Mouse (Mus musculus) MEL (cell line): ENCODE data around the gene Cyp1a1. TPM values are rescaled to one million over a fixed set of nuclear protein-coding genes. Genes with fewer than 3 reads are reported as not detected.

Experiments
- DNase-seq: peaks from one replicate; pipeline ENCODE4 v3.0.0; 2011; ENCODE audit warnings: low read depth, low spot score
- H3K27ac ChIP-seq: 2 replicates; pipeline ENCODE4 v1.5.1; 2012; ENCODE audit warnings: low read depth, mild to moderate bottlenecking, control low read depth, low read length, moderate library complexity; ENCODE audit not compliant: control insufficient read depth
- H3K27me3 ChIP-seq, 2 experiments: fragments of 150-350 bp in 1 of 2; sonication (generic) in 1 of 2; 2 replicates each; pipeline ENCODE4 v1.6.1; 2012; ENCODE audit warnings: low read length in 2 of 2, mild to moderate bottlenecking in 2 of 2, improper control_type of control experiment in 1 of 2, moderate library complexity in 1 of 2; ENCODE audit not compliant: insufficient read depth in 2 of 2, control insufficient read depth in 1 of 2
- H3K36me3 ChIP-seq, 2 experiments: 2 replicates each; pipeline ENCODE4 v1.6.1; 2012 to 2014; ENCODE audit warnings: low read length in 2 of 2, improper control_type of control experiment in 1 of 2, inconsistent platforms in 1 of 2, mild to moderate bottlenecking in 1 of 2; ENCODE audit not compliant: insufficient read depth in 2 of 2, control insufficient read depth in 1 of 2
- H3K4me1 ChIP-seq, 2 experiments: fragments of 150-350 bp in 1 of 2; sonication (generic) in 1 of 2; 2 replicates each; pipeline ENCODE4 v1.6.1; 2012; ENCODE audit warnings: low read length in 2 of 2, improper control_type of control experiment in 1 of 2, mild to moderate bottlenecking in 1 of 2; ENCODE audit not compliant: insufficient read depth in 2 of 2, control insufficient read depth in 1 of 2
- H3K4me3 ChIP-seq, 2 experiments: fragments of 150-350 bp in 1 of 2; sonication (generic) in 1 of 2; 2 replicates each; pipeline ENCODE4 v1.5.1; 2012; ENCODE audit warnings: low read depth in 2 of 2, low read length in 2 of 2, mild to moderate bottlenecking in 2 of 2, moderate library complexity in 2 of 2, control low read depth in 1 of 2, improper control_type of control experiment in 1 of 2; ENCODE audit not compliant: control insufficient read depth in 1 of 2, insufficient read depth in 1 of 2
- H3K79me2 ChIP-seq: 2 replicates; pipeline ENCODE4 v1.6.1; 2012; ENCODE audit warnings: mild to moderate bottlenecking, low read length, moderate library complexity; ENCODE audit not compliant: control insufficient read depth, poor library complexity, insufficient read depth
- H3K9ac ChIP-seq: 2 replicates; pipeline ENCODE4 v1.6.1; 2012; ENCODE audit warnings: low read depth, mild to moderate bottlenecking, control low read depth, low read length, moderate library complexity; ENCODE audit not compliant: control insufficient read depth, poor library complexity, severe bottlenecking
- H3K9me3 ChIP-seq: fragments of 150-350 bp; sonication (generic); replicated peaks from 2 replicates; pipeline ENCODE4 v1.6.1; 2012; ENCODE audit warnings: mild to moderate bottlenecking, low read length, improper control_type of control experiment, moderate library complexity; ENCODE audit not compliant: insufficient read depth
- BHLHE40 ChIP-seq: IDR thresholded peaks from 2 replicates; pipeline ENCODE4 v1.6.1; 2012; ENCODE audit warnings: low read depth, mild to moderate bottlenecking, inconsistent platforms, low read length, improper control_type of control experiment, borderline replicate concordance
- CHD1 ChIP-seq: IDR thresholded peaks from 2 replicates; pipeline ENCODE4 v1.6.1; 2012; ENCODE audit warnings: low read depth, mild to moderate bottlenecking, inconsistent platforms, low read length, improper control_type of control experiment
- CHD2 ChIP-seq: IDR thresholded peaks from 2 replicates; pipeline ENCODE4 v1.6.1; 2011; ENCODE audit warnings: low read length, improper control_type of control experiment
- E2F4 ChIP-seq: IDR thresholded peaks from 2 replicates; pipeline ENCODE4 v1.6.1; 2011; ENCODE audit warnings: low read depth, low read length, improper control_type of control experiment, borderline replicate concordance
- ELF1 ChIP-seq: IDR thresholded peaks from 2 replicates; pipeline ENCODE4 v1.6.1; 2014; ENCODE audit warnings: low read depth, mild to moderate bottlenecking, inconsistent platforms, low read length, improper control_type of control experiment, moderate library complexity
- ETS1 ChIP-seq: IDR thresholded peaks from 2 replicates; pipeline ENCODE4 v1.6.1; 2012; ENCODE audit warnings: low read depth, mild to moderate bottlenecking, inconsistent platforms, low read length, improper control_type of control experiment, moderate library complexity
- JUND ChIP-seq: IDR thresholded peaks from 2 replicates; pipeline ENCODE4 v1.6.1; 2011; ENCODE audit warnings: low read depth, mild to moderate bottlenecking, improper control_type of control experiment, low read length
- KAT2A ChIP-seq: conservative IDR thresholded peaks from 2 replicates; pipeline ENCODE4 v1.6.1; 2012; ENCODE audit warnings: low read depth, low read length, improper control_type of control experiment, inconsistent platforms
- MAFK ChIP-seq: IDR thresholded peaks from 2 replicates; pipeline ENCODE4 v1.6.1; 2011; ENCODE audit warnings: low read depth, mild to moderate bottlenecking, low read length, improper control_type of control experiment, borderline replicate concordance
- MAZ ChIP-seq: IDR thresholded peaks from 2 replicates; pipeline ENCODE4 v1.6.1; 2012; ENCODE audit warnings: low read depth, mild to moderate bottlenecking, inconsistent platforms, low read length, improper control_type of control experiment
- MXI1 ChIP-seq: IDR thresholded peaks from 2 replicates; pipeline ENCODE4 v1.6.1; 2011; ENCODE audit warnings: mild to moderate bottlenecking, low read depth, low read length, improper control_type of control experiment
- MYC ChIP-seq: IDR thresholded peaks from 2 replicates; pipeline ENCODE4 v1.6.1; 2011; ENCODE audit warnings: low read depth, mild to moderate bottlenecking, low read length, improper control_type of control experiment, moderate library complexity
- NRF1 ChIP-seq: IDR thresholded peaks from 2 replicates; pipeline ENCODE4 v1.6.1; 2014; ENCODE audit warnings: low read depth, mild to moderate bottlenecking, inconsistent platforms, low read length, improper control_type of control experiment, moderate library complexity; ENCODE audit not compliant: poor library complexity, insufficient read depth, severe bottlenecking
- POLR2A ChIP-seq, 2 experiments: IDR thresholded peaks; 2 replicates each; pipeline ENCODE4 v1.6.1; 2011 to 2012; ENCODE audit warnings: low read length in 2 of 2, mild to moderate bottlenecking in 2 of 2, control low read depth in 1 of 2, improper control_type of control experiment in 1 of 2, low read depth in 1 of 2, moderate library complexity in 1 of 2; ENCODE audit not compliant: control insufficient read depth in 1 of 2, insufficient read depth in 1 of 2, poor library complexity in 1 of 2
- RAD21 ChIP-seq: IDR thresholded peaks from 2 replicates; pipeline ENCODE4 v1.6.1; 2011; ENCODE audit warnings: mild to moderate bottlenecking, low read depth, low read length, improper control_type of control experiment
- RCOR1 ChIP-seq: IDR thresholded peaks from 2 replicates; pipeline ENCODE4 v1.6.1; 2012; ENCODE audit warnings: low read depth, mild to moderate bottlenecking, inconsistent platforms, low read length, improper control_type of control experiment
- SMC3 ChIP-seq: IDR thresholded peaks from 2 replicates; pipeline ENCODE4 v1.6.1; 2011; ENCODE audit warnings: low read depth, low read length, improper control_type of control experiment
- TAL1 ChIP-seq: IDR thresholded peaks from 2 replicates; pipeline ENCODE4 v1.6.1; 2012; ENCODE audit warnings: mild to moderate bottlenecking, inconsistent platforms, low read length, moderate library complexity, mixed read lengths
- TCF12 ChIP-seq: IDR thresholded peaks from 2 replicates; pipeline ENCODE4 v1.6.1; 2014; ENCODE audit warnings: low read depth, mild to moderate bottlenecking, inconsistent platforms, low read length, improper control_type of control experiment, moderate library complexity
- UBTF ChIP-seq: IDR thresholded peaks from 2 replicates; pipeline ENCODE4 v1.6.1; 2012; ENCODE audit warnings: low read depth, mild to moderate bottlenecking, inconsistent platforms, low read length, improper control_type of control experiment, moderate library complexity, borderline replicate concordance; ENCODE audit not compliant: insufficient read depth
- ZC3H11A ChIP-seq: IDR thresholded peaks from 2 replicates; pipeline ENCODE4 v1.6.1; 2012; ENCODE audit warnings: low read depth, mild to moderate bottlenecking, inconsistent platforms, low read length, improper control_type of control experiment
- polyA plus RNA-seq, 2 experiments: library from polyadenylated mRNA; stranded (reverse) in 1 of 2; unstranded in 1 of 2; fragments of >175 nt in 1 of 2; fragments of >200 nt in 1 of 2; gene quantifications; 2 replicates each; pipeline versions ENCODE4 v1.2.1 to v1.2.4; 2012; ENCODE audit warnings: low replicate concordance in 2 of 2, low read depth in 1 of 2; ENCODE audit not compliant: insufficient read length in 2 of 2, insufficient read depth in 1 of 2, missing spikeins in 1 of 2
- total RNA-seq: library from RNA; depleted of rRNA; stranded (reverse); fragments of 300-350 nt; gene quantifications from 2 replicates; pipeline ENCODE4 v1.2.3, GENCODE M21; 2012

Gene Cyp1a1
- total and polyA plus RNA-seq, 3 experiments = 0.04 to 0.26 TPM; not detected in 1

GRCm38 (mm10) chr9:57640384-57640783 lies 47.3 kb upstream of the Cyp1a1 start (continued):
- no peak for TF ChIP-seq RCOR1

- peak overlapping the region; percentile 3; the same call in 1 of the 2 replicates for H3K9ac ChIP-seq
- H3K79me2 ChIP-seq = peaks cover 95% of the 10 kb centered on the region
- H3K4me3 ChIP-seq = no peak overlapping the region
Measured at GRCm38 (mm10) chr9:57641022-57641421, 46.7 kb upstream of the Cyp1a1 start.

GRCm38 (mm10) chr9:57641775-57642550 lies 45.8 kb upstream of the Cyp1a1 start:
- Histone ChIP-seq H3K4me1 (peaks cover 32 to 72% of the 10 kb centered on the region in 2 experiments), H3K4me3 (no peak overlapping the region)

More at GRCm38 (mm10) chr9:57641022-57641421, 46.7 kb upstream of the Cyp1a1 start:
- no peaks in the 10 kb centered on the region for H3K9me3 ChIP-seq
- peaks cover 29 to 64% of the 10 kb centered on the region in 2 experiments for H3K4me1 ChIP-seq
- no peaks in the 10 kb centered on the region for H3K27me3 ChIP-seq
- no peak for DNase-seq
- peaks cover 6 to 58% of the 10 kb centered on the region in 2 experiments for H3K36me3 ChIP-seq
- no peak for TF ChIP-seq JUND
- TF ChIP-seq ELF1 = no peak
- no peak for TF ChIP-seq TCF12
- no peak for TF ChIP-seq KAT2A
- no peak for TF ChIP-seq MAFK
- no peak for TF ChIP-seq ZC3H11A
- no peak for TF ChIP-seq MXI1
- no peak for TF ChIP-seq TAL1
- no peak for TF ChIP-seq SMC3
- TF ChIP-seq BHLHE40 = no peak
- TF ChIP-seq MAZ = no peak
- no peak for TF ChIP-seq MYC
- TF ChIP-seq POLR2A (IDR thresholded peaks at IDR 0.05; ENCODE audit: control insufficient read depth in 1 of 2, insufficient read depth in 1 of 2, low read depth in 1 of 2, low read length in 2 of 2, poor library complexity in 1 of 2) = no peak
- no peak for TF ChIP-seq CHD2
- no peak for TF ChIP-seq RAD21
- no peak for TF ChIP-seq ETS1
- TF ChIP-seq E2F4 = no peak
- no peak for TF ChIP-seq NRF1
- TF ChIP-seq UBTF = no peak
- TF ChIP-seq CHD1 = no peak
- peak overlapping the region; percentile 25 for H3K27ac ChIP-seq

More at GRCm38 (mm10) chr9:57641775-57642550, 45.8 kb upstream of the Cyp1a1 start:
- peak overlapping the region; percentile 98; the same call in 1 of the 2 replicates for H3K9ac ChIP-seq
- H3K27me3 ChIP-seq = no peaks in the 10 kb centered on the region
- no peak for TF ChIP-seq CHD2
- TF ChIP-seq MAZ = no peak
- no peak for TF ChIP-seq ELF1
- H3K9me3 ChIP-seq = no peaks in the 10 kb centered on the region
- no peak for DNase-seq
- peaks cover 86% of the 10 kb centered on the region for H3K79me2 ChIP-seq
- peaks cover 2 to 59% of the 10 kb centered on the region in 2 experiments for H3K36me3 ChIP-seq
- peak overlapping the region; percentile 13 for H3K27ac ChIP-seq
